In genomic region chr11:12112646-12113353, GRCm38 (mm10) we compare ENCODE assay signal across 23 mouse cellular contexts.
DNase-seq lines count a peak whose midpoint lies in the region; ATAC-seq lines count a peak whose summit lies in the region.
"Had no signal": no experiment of that assay in that cellular context is flagged by ENCODE, and none has a peak within 500 bp of the region (broad histone marks: within the 10 kb centered on the region; RNA-seq: fewer than 3 reads in every experiment).

No protein-coding gene starts in this region.

- H3K4me3 ChIP-seq in heart, embryonic 11.5 days (ENCODE audit: low read depth, low read length): no peak overlapping the region
- H3K4me3 ChIP-seq in limb, embryonic 13.5 days: no peak overlapping the region
- no peak overlapping the region for H3K4me3 ChIP-seq in limb, embryonic 10.5 days
- no peak overlapping the region for H3K4me3 ChIP-seq in embryonic facial prominence, embryonic 15.5 days (replicated peaks)
- H3K4me3 ChIP-seq: embryonic facial prominence, embryonic 13.5 days; erythroblast, embryonic 14.5 days; forebrain, embryonic 10.5 days; forebrain, embryonic 12.5 days had no signal

- no peaks in the 10 kb centered on the region for H3K27me3 ChIP-seq in heart, embryonic 11.5 days (ENCODE audit: control insufficient read depth, insufficient read depth, low read length)
- H3K27me3 ChIP-seq in limb, embryonic 13.5 days: no peaks in the 10 kb centered on the region
- no peaks in the 10 kb centered on the region for H3K27me3 ChIP-seq in limb, embryonic 10.5 days (ENCODE audit: low read depth, poor library complexity, severe bottlenecking)
- H3K27me3 ChIP-seq in embryonic facial prominence, embryonic 15.5 days: no peaks in the 10 kb centered on the region
- H3K27me3 ChIP-seq: embryonic facial prominence, embryonic 13.5 days; forebrain, embryonic 12.5 days; Patski had no signal

- no peak for DNase-seq in heart, postnatal 36 days
- DNase-seq in limb, embryonic 10.5 days (ENCODE audit: low spot score): no peak
- DNase-seq in layer of hippocampus, adult 8-10 months (ENCODE audit: low spot score in 2 of 2): no peak
- DNase-seq: adrenal gland, adult 8-10 months; adrenal gland, postnatal 14 days; adrenal gland, postnatal 36 days; cerebellum, adult 11-12 months; cerebellum, adult 2 months; cerebellum, adult 9-10 months; cerebellum, postnatal 10 days; cerebellum, postnatal 25 days had no signal

- H3K36me3 ChIP-seq in heart, embryonic 11.5 days (ENCODE audit: control insufficient read depth, insufficient read depth, low read length): no peaks in the 10 kb centered on the region
- H3K36me3 ChIP-seq in limb, embryonic 13.5 days: no peaks in the 10 kb centered on the region
- H3K36me3 ChIP-seq in limb, embryonic 10.5 days: no peaks in the 10 kb centered on the region
- no peaks in the 10 kb centered on the region for H3K36me3 ChIP-seq in embryonic facial prominence, embryonic 15.5 days
- H3K36me3 ChIP-seq: embryonic facial prominence, embryonic 13.5 days; forebrain, embryonic 10.5 days; forebrain, embryonic 12.5 days had no signal

- intact Hi-C loops in heart, postnatal 36 days (cut with DNase I): no loop called here

- no peak overlapping the region for H3K4me2 ChIP-seq in heart, embryonic 11.5 days
- no peak overlapping the region for H3K4me2 ChIP-seq in limb, embryonic 13.5 days (replicated peaks)
- no peak overlapping the region for H3K4me2 ChIP-seq in embryonic facial prominence, embryonic 15.5 days (replicated peaks)
- H3K4me2 ChIP-seq: embryonic facial prominence, embryonic 13.5 days; forebrain, embryonic 12.5 days had no signal

- 0 out of 2 replicates have a peak, but pooled peaks have one; percentile 52 for ATAC-seq in heart, embryonic 11.5 days (replicated peaks; ENCODE audit: insufficient number of reproducible peaks, low FRiP score, low TSS enrichment)
- peak; percentile 57; the same call in 1 of the 2 replicates for ATAC-seq in limb, embryonic 13.5 days (ENCODE audit: low FRiP score, low read depth)
- ATAC-seq in embryonic facial prominence, embryonic 15.5 days (ENCODE audit: insufficient number of reproducible peaks, low FRiP score, low TSS enrichment, low read depth): peak; percentile 65; the same call in 1 of the 2 replicates
- no peak for ATAC-seq in frontal cortex, adult (ENCODE audit: low TSS enrichment)
- ATAC-seq: activated CD4-positive, CD25-positive, alpha-beta regulatory T cell, adult 4 months; forebrain, embryonic 14.5 days; forebrain, embryonic 16.5 days; Patski had no signal

- H3K9me3 ChIP-seq in heart, embryonic 11.5 days (replicated peaks; ENCODE audit: control insufficient read depth, low read length): no peaks in the 10 kb centered on the region
- no peaks in the 10 kb centered on the region for H3K9me3 ChIP-seq in limb, embryonic 13.5 days
- H3K9me3 ChIP-seq in limb, embryonic 10.5 days (replicated peaks): no peaks in the 10 kb centered on the region
- H3K9me3 ChIP-seq in embryonic facial prominence, embryonic 15.5 days (replicated peaks): no peaks in the 10 kb centered on the region
- H3K9me3 ChIP-seq: embryonic facial prominence, embryonic 13.5 days; forebrain, embryonic 10.5 days; forebrain, embryonic 12.5 days had no signal

- H3K27ac ChIP-seq in heart, embryonic 11.5 days (ENCODE audit: low read depth, low read length): no peak overlapping the region
- H3K27ac ChIP-seq in limb, embryonic 13.5 days: no peak overlapping the region
- H3K27ac ChIP-seq in limb, embryonic 10.5 days: no peak overlapping the region
- H3K27ac ChIP-seq in embryonic facial prominence, embryonic 15.5 days (replicated peaks): no peak overlapping the region
- H3K27ac ChIP-seq: embryonic facial prominence, embryonic 13.5 days; forebrain, embryonic 10.5 days; forebrain, embryonic 12.5 days had no signal

- H3K9ac ChIP-seq in heart, embryonic 11.5 days (ENCODE audit: low read depth, low read length): no peak overlapping the region
- no peak overlapping the region for H3K9ac ChIP-seq in limb, embryonic 13.5 days
- no peak overlapping the region for H3K9ac ChIP-seq in embryonic facial prominence, embryonic 15.5 days
- H3K9ac ChIP-seq: embryonic facial prominence, embryonic 13.5 days; forebrain, embryonic 12.5 days had no signal

- 71% methylated on average over 7 of the region's 7 CpGs for WGBS in heart, embryonic 11.5 days (ENCODE audit: insufficient replicate concordance)
- 68% methylated on average over 7 of the region's 7 CpGs for WGBS in limb, embryonic 13.5 days
- WGBS in limb, embryonic 10.5 days: 84% methylated on average over 7 of the region's 7 CpGs
- WGBS in embryonic facial prominence, embryonic 15.5 days: 58% methylated on average over 7 of the region's 7 CpGs

- H3K4me1 ChIP-seq in heart, embryonic 11.5 days (ENCODE audit: control insufficient read depth, insufficient read depth, low read length): no peaks in the 10 kb centered on the region
- no peaks in the 10 kb centered on the region; the same call in 1 of the 2 replicates for H3K4me1 ChIP-seq in limb, embryonic 13.5 days
- no peaks in the 10 kb centered on the region for H3K4me1 ChIP-seq in limb, embryonic 10.5 days
- H3K4me1 ChIP-seq in embryonic facial prominence, embryonic 15.5 days: no peaks in the 10 kb centered on the region
- H3K4me1 ChIP-seq: embryonic facial prominence, embryonic 13.5 days; forebrain, embryonic 10.5 days; forebrain, embryonic 12.5 days had no signal
